Mouse (Mus musculus) T-helper 2 cell (primary cell): Measurements from ENCODE around the gene Setd4.
"Not testable (repeated sequence)": the region's sequence is repeated elsewhere in the genome, so short reads cannot be mapped to it uniquely, and the experiment has no call there.

ENCODE experiments used
- in situ Hi-C: fragments of 300-600 bp; cut with MboI, MseI; formaldehyde crosslinking; loops from one replicate; pipeline ENCODE4 v1.15.1; 2025; ENCODE audit warnings: high pct_unique_total_duplicates

Gene Setd4

DNA sequence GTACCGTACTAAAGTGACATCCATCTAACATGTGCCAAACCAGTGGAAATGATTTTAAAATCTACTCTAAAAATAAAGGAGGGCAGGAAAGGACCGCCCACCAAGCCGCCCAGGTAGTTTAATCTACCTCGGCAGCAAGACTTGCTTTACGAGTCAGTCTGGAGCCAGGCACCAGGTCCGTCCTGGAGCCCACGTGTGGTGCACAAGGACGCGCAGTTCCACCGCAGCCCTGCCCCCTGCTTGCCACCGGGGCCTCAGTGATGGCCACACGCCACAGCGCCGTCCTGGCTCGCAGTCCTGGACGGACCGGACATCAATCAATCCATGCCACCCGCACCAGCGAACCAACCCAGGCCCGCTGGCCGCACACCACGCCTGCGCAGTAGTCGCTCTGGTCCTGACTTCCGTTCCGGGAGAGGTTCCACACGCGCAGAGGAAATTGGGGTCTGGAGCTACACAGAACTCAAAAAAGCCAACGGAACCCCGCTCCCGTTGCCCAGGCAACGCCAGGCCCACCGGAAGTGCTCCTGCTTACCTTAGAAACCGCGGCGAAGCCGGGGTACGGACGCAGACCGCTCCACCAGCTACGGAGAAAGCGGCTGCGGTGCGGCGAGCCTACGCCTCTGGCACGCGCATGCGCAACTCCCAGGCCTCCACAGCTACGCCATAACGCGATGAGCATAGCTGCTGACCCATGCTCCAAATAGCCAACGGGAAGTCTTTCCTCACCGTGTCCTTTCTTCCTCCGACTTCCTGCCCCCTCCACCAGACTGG is at the start of gene Setd4:
Setd4 (minus strand) TSS at position 625 of the 774 bp plus-strand sequence.
- in situ Hi-C loops, result no loop called here

DNA sequence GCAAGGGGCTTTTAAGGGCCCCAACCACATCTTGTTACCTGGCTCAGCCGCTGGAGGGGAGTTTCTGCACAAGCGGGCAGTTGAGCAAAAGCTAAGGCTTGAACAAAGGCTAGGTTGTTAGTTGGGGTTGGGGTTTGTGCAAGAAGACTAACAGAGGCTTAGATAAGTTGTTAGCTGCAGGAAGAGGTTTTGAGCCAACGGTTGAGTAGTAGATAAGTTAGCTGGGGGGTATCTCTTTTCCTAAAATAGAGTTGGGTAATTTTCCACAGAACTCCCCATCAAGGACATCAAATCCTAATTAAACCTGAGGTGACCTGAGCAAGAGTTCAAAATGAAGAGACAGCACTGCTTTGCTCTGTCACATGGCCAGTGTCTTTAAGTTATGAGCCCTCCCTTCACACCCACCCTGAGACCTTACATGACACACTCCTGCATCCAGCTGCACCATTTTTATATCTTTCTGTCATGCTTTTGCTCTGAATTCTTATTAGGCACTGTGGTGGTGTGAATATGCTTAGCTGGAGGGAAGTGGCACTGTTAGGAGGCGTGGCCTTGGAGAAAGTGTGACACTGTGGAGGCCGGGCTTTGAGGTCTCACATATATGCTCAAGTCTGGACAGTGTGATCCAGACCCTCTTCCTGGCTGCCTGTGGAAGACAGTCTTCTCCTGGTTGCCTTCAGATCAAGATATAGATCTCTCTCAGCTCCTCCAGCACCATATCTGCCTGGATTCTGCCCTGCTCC is 44.7 kb upstream of the Setd4 start:
- in situ Hi-C loops, result no loop called here

DNA sequence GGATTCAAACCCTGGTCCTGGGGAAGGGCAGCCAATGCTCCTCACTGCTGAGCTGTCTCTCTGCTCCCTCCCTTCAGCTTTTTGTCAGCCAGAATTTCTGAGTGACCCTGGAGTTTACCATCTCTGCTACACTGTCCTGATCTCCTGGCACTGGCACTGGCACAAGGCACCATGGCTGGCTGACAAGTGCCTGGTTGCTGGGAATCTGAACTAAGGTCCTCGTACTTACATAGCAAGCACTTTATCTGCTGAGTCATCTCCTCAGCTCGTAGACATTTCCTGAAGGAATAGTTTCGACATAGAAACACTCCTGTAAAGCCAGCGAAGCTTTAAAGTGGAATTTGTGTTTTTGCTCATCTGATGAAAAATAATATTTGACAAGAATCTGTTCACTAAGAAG is 40.1 kb upstream of the Setd4 start:
- in situ Hi-C loops, result no loop called here

DNA sequence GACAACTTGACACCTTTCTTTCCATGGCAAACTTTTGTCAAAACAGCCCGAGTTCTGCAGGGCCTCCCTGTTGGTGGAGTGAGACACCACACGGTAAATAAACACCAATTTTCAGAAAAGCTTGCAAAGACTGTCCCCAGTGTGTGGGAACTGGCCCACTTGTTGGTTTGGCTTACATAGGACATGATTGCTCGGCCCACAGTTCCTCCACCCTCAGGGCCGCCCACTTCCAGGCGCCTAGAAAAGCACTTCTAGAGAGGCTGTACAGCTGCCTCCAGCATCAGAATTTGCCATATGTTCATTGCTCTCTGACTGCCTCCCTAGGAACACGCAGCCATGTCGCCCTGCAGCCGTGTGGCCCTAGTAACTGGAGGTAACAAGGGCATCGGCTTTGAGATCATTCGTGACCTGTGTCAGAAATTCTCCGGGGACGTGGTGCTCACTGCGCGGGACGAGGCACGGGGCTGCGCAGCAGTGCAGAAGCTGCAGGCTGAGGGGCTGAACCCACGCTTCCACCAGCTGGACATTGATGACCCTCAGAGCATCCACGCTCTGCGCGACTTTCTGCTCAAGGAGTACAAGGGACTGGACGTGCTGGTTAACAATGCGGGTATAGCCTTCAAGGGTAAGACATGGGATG is 24.0 kb upstream of the Setd4 start, which contains the start of gene Gm5678:
Gm5678 (plus strand) TSS at position 337 of the 640 bp plus-strand sequence.
- in situ Hi-C loops, result no loop called here

DNA sequence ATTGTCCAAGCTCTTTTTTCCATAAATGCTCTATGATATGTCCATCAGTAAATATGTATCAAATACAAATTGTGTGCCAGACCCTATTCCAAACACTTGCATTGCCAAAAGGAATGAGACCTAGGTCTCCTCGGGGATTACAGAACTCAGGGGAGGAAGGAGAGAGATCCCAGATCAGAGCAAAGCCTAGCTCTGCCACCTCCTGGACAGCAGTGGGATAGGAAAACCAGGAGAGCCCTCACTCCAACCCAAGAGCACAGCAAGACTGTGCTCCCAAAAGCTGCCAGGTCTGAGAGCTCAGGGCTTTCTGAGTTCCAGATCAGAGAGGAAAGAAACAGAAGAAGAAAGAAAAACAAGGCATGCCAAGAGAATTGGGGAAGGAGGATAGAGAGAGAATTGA is 22.9 kb upstream of the Setd4 start:
- in situ Hi-C loops, result no loop called here

DNA sequence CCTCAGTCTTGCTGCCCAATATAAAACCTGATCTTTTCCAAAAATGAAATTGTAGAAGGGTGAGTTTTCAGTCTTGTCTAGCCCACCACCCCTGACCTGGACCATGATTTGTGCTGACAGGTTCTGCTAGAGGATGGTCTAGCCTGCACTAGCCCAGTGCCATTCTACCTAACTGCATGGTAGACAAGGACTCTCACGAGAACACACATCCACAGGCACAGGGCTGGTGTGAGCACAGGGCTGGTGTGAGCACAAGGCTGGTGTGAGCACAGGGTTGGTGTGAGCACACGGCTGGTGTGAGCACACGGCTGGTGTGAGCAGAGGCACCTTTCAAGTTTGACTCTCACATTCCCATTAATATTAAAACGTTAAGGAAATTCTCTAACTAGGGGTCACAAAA is 20.8 kb upstream of the Setd4 start:
- in situ Hi-C loops, result no loop called here

DNA sequence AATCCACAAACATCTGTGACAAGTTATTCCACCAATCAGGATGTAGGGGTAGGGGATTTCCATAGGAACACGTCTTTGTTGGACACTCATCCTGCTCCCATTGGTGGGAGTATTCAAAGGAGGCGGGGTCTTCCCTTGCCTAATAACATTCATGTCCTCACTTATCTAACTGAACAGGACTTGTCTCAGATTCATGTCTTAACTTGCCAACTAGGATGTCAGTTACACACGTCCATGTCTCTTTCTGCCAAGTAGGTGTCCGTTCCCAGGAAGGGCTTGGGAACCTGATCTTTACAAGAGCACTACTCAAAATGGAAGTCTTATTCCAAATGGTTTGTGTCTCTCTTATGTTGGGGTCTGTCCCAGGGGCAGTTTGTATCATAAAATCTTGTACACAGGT is 19.9 kb upstream of the Setd4 start:
- in situ Hi-C loops, result not testable (repeated sequence)

DNA sequence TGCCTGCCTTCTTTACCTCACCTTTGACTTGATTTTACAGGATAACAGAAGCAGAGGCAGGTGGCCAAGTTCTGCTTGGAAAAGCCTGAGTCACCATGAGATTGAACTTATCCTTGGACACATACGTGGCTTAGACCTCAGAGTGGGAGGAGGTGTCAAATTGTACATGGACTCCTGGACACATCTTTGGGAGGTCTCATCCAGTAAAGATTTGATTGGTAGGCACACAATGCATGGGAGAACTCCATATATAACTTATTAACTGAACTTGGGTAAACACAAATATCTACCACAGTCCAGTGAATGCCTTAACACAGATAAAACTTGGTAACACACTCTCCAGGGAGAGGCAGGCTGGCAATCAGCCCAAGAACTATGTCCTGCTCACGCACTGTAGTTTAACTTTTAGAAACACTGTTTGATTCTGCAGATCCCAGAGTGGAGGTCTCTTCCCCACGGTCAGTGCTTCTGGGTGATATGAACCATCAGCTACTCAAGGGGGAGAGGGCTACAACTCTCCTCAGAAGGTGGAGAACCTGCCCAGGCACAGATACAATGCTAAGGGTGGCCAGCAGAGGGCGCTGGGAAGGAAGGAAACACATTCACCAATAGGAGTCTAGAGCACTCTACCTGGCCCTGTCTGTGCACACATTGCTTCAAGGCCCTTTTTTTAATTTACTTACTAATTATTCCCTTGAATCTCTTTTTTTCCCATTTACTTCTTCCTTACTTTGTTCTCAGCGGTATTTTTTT is 11.4 kb upstream of the Setd4 start:
- in situ Hi-C loops, result loop anchor here (10.0 kb wide), 2 partner anchors 60 to 140 kb away; no protein-coding TSS in a partner anchor

GRCm38 (mm10) chr16:93610961-93611360 is 7.1 kb upstream of the Setd4 start:
- in situ Hi-C loops, result loop anchor here (10.0 kb wide), 2 partner anchors 64 to 144 kb away; no protein-coding TSS in a partner anchor

DNA sequence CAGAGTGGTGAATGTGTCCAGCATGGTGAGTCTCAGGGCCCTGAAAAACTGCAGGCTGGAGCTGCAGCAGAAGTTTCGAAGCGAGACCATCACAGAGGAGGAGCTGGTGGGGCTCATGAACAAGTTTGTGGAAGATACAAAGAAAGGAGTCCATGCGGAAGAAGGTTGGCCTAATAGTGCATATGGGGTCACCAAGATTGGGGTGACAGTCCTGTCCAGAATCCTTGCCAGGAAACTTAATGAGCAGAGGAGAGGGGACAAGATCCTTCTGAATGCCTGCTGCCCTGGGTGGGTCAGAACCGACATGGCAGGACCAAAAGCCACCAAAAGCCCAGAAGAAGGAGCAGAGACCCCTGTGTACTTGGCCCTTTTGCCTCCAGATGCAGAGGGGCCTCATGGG is 5.9 kb upstream of the Setd4 start:
- in situ Hi-C loops, result loop anchor here (10.0 kb wide), 2 partner anchors 65 to 145 kb away; no protein-coding TSS in a partner anchor

- in situ Hi-C loops, result no loop called here
These were observed 4.9 kb upstream of the Setd4 start for GRCm38 (mm10) chr16:93608731-93609130.

DNA sequence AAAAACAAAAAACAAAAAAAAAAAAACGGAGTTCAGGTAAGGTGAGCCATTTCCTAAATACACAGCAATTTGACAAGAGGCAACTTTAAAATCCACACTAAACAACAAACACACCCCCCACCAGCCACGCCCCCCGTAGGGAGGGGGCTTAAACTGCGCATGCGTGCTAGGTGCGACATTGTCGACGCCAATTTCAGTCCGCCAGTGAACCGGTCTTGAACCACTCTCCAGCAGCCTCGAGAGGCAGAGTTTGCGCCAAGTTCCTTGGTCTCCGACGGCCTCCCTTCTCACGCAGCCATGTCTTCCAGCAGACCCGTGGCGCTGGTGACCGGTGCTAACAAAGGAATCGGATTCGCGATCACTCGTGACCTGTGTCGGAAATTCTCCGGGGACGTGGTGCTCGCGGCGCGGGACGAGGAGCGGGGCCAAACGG is 3.8 kb upstream of the Setd4 start:
- in situ Hi-C loops, result no loop called here

- in situ Hi-C loops, result no loop called here
These were observed 2.3 kb upstream of the Setd4 start for GRCm38 (mm10) chr16:93606146-93606545.

DNA sequence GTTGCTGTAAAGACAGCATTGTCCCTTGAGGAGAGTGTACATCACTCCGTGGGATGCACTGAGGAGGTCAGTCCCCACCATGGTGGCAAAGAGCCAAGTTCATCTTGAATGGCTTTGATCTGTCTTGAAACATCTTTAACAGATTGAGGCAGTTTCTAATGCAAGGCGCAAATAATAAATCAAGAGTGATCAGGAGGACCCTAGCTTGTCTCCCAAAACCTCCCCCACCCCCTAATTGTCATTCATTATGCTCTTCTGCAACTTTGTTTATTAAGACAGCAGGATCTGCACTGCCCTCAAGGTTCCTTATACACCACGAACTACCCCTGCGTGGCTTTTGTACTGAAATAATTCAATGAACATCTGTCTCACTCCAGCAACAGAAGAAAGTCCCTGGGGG is 1.7 kb upstream of the Setd4 start, which contains the start of gene Cbr1:
Cbr1 (plus strand) TSS at position 301 of the 400 bp plus-strand sequence.
- in situ Hi-C loops, result no loop called here

- in situ Hi-C loops, result no loop called here
These were observed 662 bp upstream of the Setd4 start for GRCm38 (mm10) chr16:93604481-93604969.

GRCm38 (mm10) chr16:93599461-93599860 is 4.4 kb downstream of the Setd4 start:
- in situ Hi-C loops, result no loop called here

DNA sequence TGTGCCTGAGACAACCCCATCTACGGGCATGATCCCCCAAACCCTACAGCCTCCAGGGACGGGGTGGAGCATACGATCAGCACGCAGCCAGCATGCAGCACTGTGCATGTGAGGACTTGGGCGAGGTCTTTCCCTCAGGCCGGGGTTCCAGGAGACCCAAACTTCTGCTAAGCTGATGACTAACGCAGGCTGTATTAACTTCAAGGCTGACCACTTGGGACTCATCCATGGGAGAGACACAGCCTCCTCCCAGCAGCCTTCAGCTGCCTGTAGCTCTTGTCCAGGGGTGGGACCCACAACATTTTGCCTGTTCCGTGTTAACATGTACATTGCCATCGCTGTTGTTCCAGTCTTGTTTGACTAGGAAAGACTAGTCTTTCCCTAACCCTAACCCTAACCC is 6.3 kb downstream of the Setd4 start:
- in situ Hi-C loops, result no loop called here

- in situ Hi-C loops, result no loop called here
These were observed 7.1 kb downstream of the Setd4 start for GRCm38 (mm10) chr16:93596807-93597206.

- in situ Hi-C loops, result no loop called here
These were observed 8.1 kb downstream of the Setd4 start for GRCm38 (mm10) chr16:93595766-93596165.

- in situ Hi-C loops, result no loop called here
These were observed 9.4 kb downstream of the Setd4 start for GRCm38 (mm10) chr16:93594448-93594847.

GRCm38 (mm10) chr16:93593406-93593805 is 10.5 kb downstream of the Setd4 start:
- in situ Hi-C loops, result no loop called here
